Mouse (Mus musculus) E14TG2a.4 (cell line): Measurements from ENCODE around the gene Cdh16.

Experiments used
- CTCF ChIP-seq: conservative IDR thresholded peaks from 2 replicates; pipeline ENCODE4 v1.5.1; 2014; ENCODE audit warnings: low read length
- NANOG ChIP-seq: IDR thresholded peaks from 2 replicates; pipeline ENCODE4 v1.6.1; 2014; ENCODE audit warnings: borderline replicate concordance, low read length, mixed read lengths

DNA sequence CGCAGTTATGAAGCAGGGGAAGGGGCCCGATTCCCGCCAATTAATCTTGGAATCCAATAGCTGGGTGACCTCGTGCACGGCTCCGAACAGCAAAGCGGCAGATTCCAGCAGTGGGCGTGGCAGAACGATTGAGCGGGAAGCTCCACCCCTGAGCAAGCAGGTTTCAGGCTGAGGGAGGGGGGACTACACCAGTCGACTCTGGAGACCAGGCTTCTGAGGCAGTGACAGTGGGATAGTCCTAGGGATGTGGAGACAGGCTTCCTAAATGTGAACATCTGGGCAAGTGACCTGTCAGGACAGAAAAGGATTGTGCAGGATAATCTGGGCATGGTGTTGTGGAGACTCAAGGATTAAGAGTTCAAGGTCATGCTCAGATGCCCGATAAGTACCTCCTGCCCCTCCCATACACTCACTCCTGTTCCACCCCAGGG is 22.2 kb downstream of the Cdh16 start:
- no peak for TF ChIP-seq CTCF
- TF ChIP-seq NANOG, result no peak; the same call in 1 of the 2 replicates
